Mouse (Mus musculus): ENCODE results near the gene Olfr5. TPM values are rescaled to one million over a fixed set of nuclear protein-coding genes. Genes with fewer than 3 reads are reported as not detected.

The Olfr5 gene
- polyA plus RNA-seq, 1 experiment from 2014 or later: not detected

DNA sequence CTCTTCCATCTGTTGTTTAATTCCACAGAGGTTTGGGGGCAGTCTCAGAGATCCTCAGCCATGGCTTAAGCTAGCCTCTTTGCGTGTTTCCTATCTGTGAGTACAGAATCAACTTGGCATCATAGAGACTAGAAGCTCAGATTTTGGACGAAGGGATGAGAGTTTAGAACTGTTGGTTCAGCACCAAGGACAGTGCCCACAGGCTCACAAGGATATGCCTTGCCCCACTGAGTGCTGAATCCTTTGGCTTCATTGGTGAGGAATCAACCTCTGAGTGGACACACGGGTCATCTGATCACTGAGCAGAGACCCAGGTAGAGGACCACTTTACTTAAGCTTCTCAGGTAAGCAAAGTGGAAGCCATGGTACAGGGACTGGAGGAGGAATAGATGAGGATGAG, 30.3 kb downstream of the Olfr5 start:
- H3K4me1 ChIP-seq (ENCODE audit: control insufficient read depth, insufficient read depth, low read length): no peaks in the 10 kb centered on the region
- no peaks in the 10 kb centered on the region for H3K36me3 ChIP-seq (ENCODE audit: control insufficient read depth, insufficient read depth, low read length)
- H3K4me2 ChIP-seq (ENCODE audit: low read length): no peak overlapping the region
- H3K4me3 ChIP-seq (replicated peaks; ENCODE audit: low read depth, low read length): no peak overlapping the region
- WGBS: 42% methylated on average over 3 of the region's 3 CpGs
- no peak for ATAC-seq (ENCODE audit: low FRiP score, low TSS enrichment)
- H3K9ac ChIP-seq (replicated peaks; ENCODE audit: low read length): no peak overlapping the region
- no peak overlapping the region for H3K27ac ChIP-seq (replicated peaks; ENCODE audit: low read depth, low read length)
- H3K27me3 ChIP-seq (ENCODE audit: control insufficient read depth, insufficient read depth, low read length): no peaks in the 10 kb centered on the region
- no peaks in the 10 kb centered on the region for H3K9me3 ChIP-seq (ENCODE audit: control insufficient read depth, low read length)
- DNase-seq: no peak

DNA sequence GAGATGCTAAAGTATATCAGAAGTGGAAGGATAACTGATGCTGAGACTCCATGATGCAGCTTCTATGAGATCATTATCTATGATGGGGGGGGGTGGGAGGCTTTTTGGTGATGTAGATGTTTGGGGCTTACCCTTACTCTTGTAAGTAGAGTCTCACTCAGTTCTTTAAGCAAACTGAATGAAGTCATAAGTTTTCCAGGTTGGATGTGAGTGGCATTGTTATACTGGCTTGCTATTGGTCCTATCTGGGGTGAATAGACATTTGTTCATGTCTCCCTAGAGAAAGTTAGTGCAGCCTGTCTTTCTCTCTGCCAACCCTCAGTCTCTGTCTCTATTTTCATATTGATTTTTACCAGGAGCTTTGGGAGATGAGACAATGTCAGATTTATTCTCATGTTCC, 30.9 kb downstream of the Olfr5 start, which contains the start of gene Olfr1336:
Gene Olfr1336, plus strand, starts transcription at position 301 of the 400 bp plus-strand sequence.
- Histone ChIP-seq H3K9ac (replicated peaks; ENCODE audit: low read length) (no peak within 1 kb of the TSS), H3K27ac (replicated peaks; ENCODE audit: low read depth, low read length) (no peak within 1 kb of the TSS), H3K9me3 (ENCODE audit: control insufficient read depth, low read length) (no peaks in the 10 kb centered on the region), H3K4me3 (replicated peaks; ENCODE audit: low read depth, low read length) (no peak within 1 kb of the TSS), H3K36me3 (ENCODE audit: control insufficient read depth, insufficient read depth, low read length) (no peaks in the 10 kb centered on the region), H3K27me3 (ENCODE audit: control insufficient read depth, insufficient read depth, low read length) (no peaks in the 10 kb centered on the region), H3K4me1 (ENCODE audit: control insufficient read depth, insufficient read depth, low read length) (no peaks in the 10 kb centered on the region), H3K4me2 (ENCODE audit: low read length) (no peak within 1 kb of the TSS)
- no peak for ATAC-seq (ENCODE audit: low FRiP score, low TSS enrichment)
- DNase-seq: no peak

DNA sequence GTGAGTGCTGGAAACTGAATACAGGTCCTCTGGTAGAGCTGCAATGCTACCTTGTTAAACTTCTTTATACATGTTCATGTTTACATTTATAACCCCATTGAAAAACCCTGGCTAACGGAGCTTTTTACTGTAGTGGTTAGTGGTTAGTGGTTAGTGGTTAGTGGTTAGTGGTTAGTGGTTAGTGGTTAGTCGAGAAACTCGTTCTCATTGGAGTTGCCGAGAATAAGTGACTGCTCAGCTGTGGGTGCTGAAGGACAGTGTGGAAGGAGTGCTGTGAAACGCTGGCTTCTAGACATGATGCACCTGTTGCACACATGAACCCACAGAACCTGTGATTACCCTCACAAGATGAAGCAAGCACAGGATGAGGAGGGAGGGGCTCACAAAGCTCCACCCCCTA, 39.0 kb downstream of the Olfr5 start:
- Histone ChIP-seq H3K4me2 (ENCODE audit: low read length) (no peak overlapping the region), H3K27me3 (ENCODE audit: control insufficient read depth, insufficient read depth, low read length) (no peaks in the 10 kb centered on the region), H3K4me1 (ENCODE audit: control insufficient read depth, insufficient read depth, low read length) (no peaks in the 10 kb centered on the region), H3K9ac (replicated peaks; ENCODE audit: low read length) (no peak overlapping the region), H3K4me3 (replicated peaks; ENCODE audit: low read depth, low read length) (no peak overlapping the region), H3K9me3 (ENCODE audit: control insufficient read depth, low read length) (no peaks in the 10 kb centered on the region), H3K27ac (replicated peaks; ENCODE audit: low read depth, low read length) (no peak overlapping the region), H3K36me3 (ENCODE audit: control insufficient read depth, insufficient read depth, low read length) (no peaks in the 10 kb centered on the region)
- ATAC-seq (ENCODE audit: low FRiP score, low TSS enrichment) (no peak), DNase-seq (no peak)
- 89% methylated on average over 5 of the region's 5 CpGs for WGBS

DNA sequence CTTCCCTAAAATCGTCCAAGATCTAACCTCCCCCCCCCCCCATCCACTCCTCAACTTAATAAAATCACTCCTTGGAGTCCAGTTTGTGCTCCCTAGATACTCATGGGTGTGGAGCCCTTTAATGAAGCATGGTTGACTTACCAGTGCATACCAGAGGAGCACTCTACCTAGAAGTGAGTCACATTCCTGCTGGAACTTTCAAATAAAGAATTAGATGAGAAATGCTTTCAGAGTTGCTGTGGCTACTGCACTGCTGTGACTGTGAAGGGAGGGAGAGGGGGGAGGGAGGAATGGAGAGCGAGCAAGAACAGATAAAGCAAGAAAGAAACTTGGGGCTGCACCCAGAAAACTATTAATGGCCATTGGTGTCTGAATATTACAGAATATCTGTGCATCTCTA, 45.6 kb downstream of the Olfr5 start:
- Histone ChIP-seq H3K9ac (replicated peaks; ENCODE audit: low read length) (no peak overlapping the region), H3K4me2 (ENCODE audit: low read length) (no peak overlapping the region), H3K4me3 (replicated peaks; ENCODE audit: low read depth, low read length) (no peak overlapping the region), H3K36me3 (ENCODE audit: control insufficient read depth, insufficient read depth, low read length) (no peaks in the 10 kb centered on the region), H3K27ac (replicated peaks; ENCODE audit: low read depth, low read length) (no peak overlapping the region), H3K4me1 (ENCODE audit: control insufficient read depth, insufficient read depth, low read length) (no peaks in the 10 kb centered on the region), H3K27me3 (ENCODE audit: control insufficient read depth, insufficient read depth, low read length) (no peaks in the 10 kb centered on the region), H3K9me3 (ENCODE audit: control insufficient read depth, low read length) (no peaks in the 10 kb centered on the region)
- ATAC-seq (ENCODE audit: low FRiP score, low TSS enrichment) (no peak), DNase-seq (no peak)
- 42% methylated on average over 2 of the region's 2 CpGs for WGBS

DNA sequence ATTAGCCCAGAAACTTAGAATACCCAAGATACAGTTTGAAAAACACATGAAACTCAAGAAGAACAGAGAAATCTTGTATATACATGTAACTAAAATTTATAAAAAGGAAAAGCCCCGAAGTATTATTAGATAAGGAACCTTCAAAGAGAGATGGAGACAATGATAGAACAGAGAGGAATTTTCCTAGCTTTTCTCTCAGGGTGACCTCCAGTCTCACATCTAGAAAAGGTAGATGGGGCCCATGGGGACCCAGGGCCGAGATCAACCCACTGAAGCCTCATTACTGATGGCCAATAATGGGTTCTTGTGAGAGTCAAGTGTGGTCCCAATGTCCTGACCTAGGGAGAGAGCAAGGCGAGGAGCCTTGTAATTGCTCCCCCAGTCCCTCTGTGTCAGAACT, 48.4 kb downstream of the Olfr5 start, which contains the start of gene Olfr1344:
Gene Olfr1344, plus strand, starts transcription at position 301 of the 400 bp plus-strand sequence.
- H3K27ac ChIP-seq (replicated peaks; ENCODE audit: low read depth, low read length): no peak within 1 kb of the TSS
- 91% methylated on average over 3 of the region's 3 CpGs for WGBS
- H3K27me3 ChIP-seq (ENCODE audit: control insufficient read depth, insufficient read depth, low read length): no peaks in the 10 kb centered on the region
- H3K4me2 ChIP-seq (ENCODE audit: low read length): no peak within 1 kb of the TSS
- no peak within 1 kb of the TSS for H3K4me3 ChIP-seq (replicated peaks; ENCODE audit: low read depth, low read length)
- H3K9me3 ChIP-seq (ENCODE audit: control insufficient read depth, low read length): no peaks in the 10 kb centered on the region
- H3K4me1 ChIP-seq (ENCODE audit: control insufficient read depth, insufficient read depth, low read length): peaks cover 11% of the 10 kb centered on the region
- H3K9ac ChIP-seq (replicated peaks; ENCODE audit: low read length): no peak within 1 kb of the TSS
- no peaks in the 10 kb centered on the region for H3K36me3 ChIP-seq (ENCODE audit: control insufficient read depth, insufficient read depth, low read length)
- DNase-seq (no peak), ATAC-seq (ENCODE audit: low FRiP score, low TSS enrichment) (no peak)

DNA sequence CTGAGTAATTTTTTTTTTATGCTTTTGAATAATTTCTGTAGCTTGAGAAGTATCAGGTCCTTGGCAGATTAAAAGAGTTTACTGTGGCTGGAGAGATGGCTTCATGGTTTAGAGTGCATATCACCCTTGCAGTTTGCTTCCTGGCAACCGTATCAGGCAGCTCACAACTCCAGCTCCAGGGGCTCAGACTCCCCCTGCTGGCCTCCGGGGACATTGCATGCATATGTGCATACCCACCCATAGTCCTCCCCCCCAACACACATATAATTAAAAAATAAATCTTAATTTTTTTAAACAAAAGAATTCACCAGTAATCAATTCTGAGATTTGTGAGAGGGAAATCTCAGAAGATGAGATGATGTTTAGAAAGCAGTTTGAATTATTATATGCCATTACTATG, 56.4 kb downstream of the Olfr5 start:
- ATAC-seq (ENCODE audit: low FRiP score, low TSS enrichment) (no peak), DNase-seq (peak; percentile 44)
- no peaks in the 10 kb centered on the region for H3K27me3 ChIP-seq (ENCODE audit: control insufficient read depth, insufficient read depth, low read length)
- H3K4me2 ChIP-seq (ENCODE audit: low read length): no peak overlapping the region
- H3K36me3 ChIP-seq (ENCODE audit: control insufficient read depth, insufficient read depth, low read length): no peaks in the 10 kb centered on the region
- H3K27ac ChIP-seq (replicated peaks; ENCODE audit: low read depth, low read length): no peak overlapping the region
- H3K4me3 ChIP-seq (replicated peaks; ENCODE audit: low read depth, low read length): no peak overlapping the region
- peaks cover 6% of the 10 kb centered on the region for H3K4me1 ChIP-seq (ENCODE audit: control insufficient read depth, insufficient read depth, low read length)
- H3K9ac ChIP-seq (replicated peaks; ENCODE audit: low read length): no peak overlapping the region
- 40% methylated on average over 2 of the region's 2 CpGs for WGBS
- peaks cover 8% of the 10 kb centered on the region; the same call in 1 of the 2 replicates for H3K9me3 ChIP-seq (ENCODE audit: control insufficient read depth, low read length)

DNA sequence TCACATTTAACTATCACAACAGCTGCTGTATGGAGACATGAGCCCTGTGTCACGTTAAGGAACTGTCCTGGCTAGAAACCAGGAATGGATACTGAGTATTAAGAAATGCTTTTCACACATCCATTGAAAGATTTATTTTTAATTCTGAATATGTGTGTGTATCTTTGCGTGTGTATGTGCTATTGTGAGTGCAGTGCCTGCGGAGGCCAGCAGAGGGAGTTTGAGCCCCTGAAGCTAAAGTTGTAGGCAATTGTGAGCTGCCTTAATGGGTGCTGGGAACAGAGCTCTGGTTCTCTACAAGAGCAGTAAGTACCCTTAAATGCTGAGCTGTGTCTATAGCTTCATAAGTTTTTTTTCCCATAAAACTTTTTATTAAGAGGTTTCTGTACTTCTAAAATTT, 57.4 kb downstream of the Olfr5 start:
- Histone ChIP-seq H3K36me3 (ENCODE audit: control insufficient read depth, insufficient read depth, low read length) (no peaks in the 10 kb centered on the region), H3K4me3 (replicated peaks; ENCODE audit: low read depth, low read length) (no peak overlapping the region), H3K4me2 (ENCODE audit: low read length) (no peak overlapping the region), H3K9ac (replicated peaks; ENCODE audit: low read length) (no peak overlapping the region), H3K4me1 (ENCODE audit: control insufficient read depth, insufficient read depth, low read length) (no peaks in the 10 kb centered on the region), H3K27ac (replicated peaks; ENCODE audit: low read depth, low read length) (no peak overlapping the region), H3K9me3 (ENCODE audit: control insufficient read depth, low read length) (peaks cover 8% of the 10 kb centered on the region; the same call in 1 of the 2 replicates), H3K27me3 (ENCODE audit: control insufficient read depth, insufficient read depth, low read length) (no peaks in the 10 kb centered on the region)
- DNase-seq: no peak
- WGBS: 90% methylated on average over 3 of the region's 3 CpGs
- ATAC-seq (ENCODE audit: low FRiP score, low TSS enrichment): no peak

Other genes with a start within 250 kb of the Olfr5 start
- gene Epp13, start 234.2 kb downstream of the Olfr5 start, polyA plus RNA-seq (2014; fragmentation: Nextera tagmentation; extraction: Ambion mirVana): not detected in 2 replicates
- gene Zfp667, start 200.4 kb downstream of the Olfr5 start, polyA plus RNA-seq (2014; fragmentation: Nextera tagmentation; extraction: Ambion mirVana): 13.9 and 15.7 TPM in 2 replicates
- gene Zfp583, start 155.7 kb downstream of the Olfr5 start, polyA plus RNA-seq (2014; fragmentation: Nextera tagmentation; extraction: Ambion mirVana): 12.7 and 13.4 TPM in 2 replicates
- 5.5 and 5.7 TPM in 2 replicates for gene Gm3854, start 143.2 kb downstream of the Olfr5 start, polyA plus RNA-seq (2014; fragmentation: Nextera tagmentation; extraction: Ambion mirVana)
- 6.1 and 6.4 TPM in 2 replicates for gene Zfp78, start 123.7 kb downstream of the Olfr5 start, polyA plus RNA-seq (2014; fragmentation: Nextera tagmentation; extraction: Ambion mirVana)
- 14.6 and 17.7 TPM in 2 replicates for gene Zfp28, start 103.6 kb downstream of the Olfr5 start, polyA plus RNA-seq (2014; fragmentation: Nextera tagmentation; extraction: Ambion mirVana)
- gene Smim17, start 88.2 kb downstream of the Olfr5 start, polyA plus RNA-seq (2014; fragmentation: Nextera tagmentation; extraction: Ambion mirVana): 3.4 and 6.9 TPM in 2 replicates
- gene Gm20715, start 76.7 kb downstream of the Olfr5 start, polyA plus RNA-seq (2014; fragmentation: Nextera tagmentation; extraction: Ambion mirVana): not detected in 2 replicates
- gene Olfr1344, start 48.3 kb downstream of the Olfr5 start, polyA plus RNA-seq (2014; fragmentation: Nextera tagmentation; extraction: Ambion mirVana): 0.20 and 0.23 TPM in 2 replicates
- 0.04 TPM in 1 of 2 replicates, not detected in the other for gene Olfr1336, start 30.8 kb downstream of the Olfr5 start, polyA plus RNA-seq (2014; fragmentation: Nextera tagmentation; extraction: Ambion mirVana)
- gene Olfr1346, start 19.8 kb downstream of the Olfr5 start, polyA plus RNA-seq (2014; fragmentation: Nextera tagmentation; extraction: Ambion mirVana): not detected in 2 replicates
- gene Olfr1347, start 12.8 kb upstream of the Olfr5 start, polyA plus RNA-seq (2014; fragmentation: Nextera tagmentation; extraction: Ambion mirVana): not detected in 2 replicates
- gene Olfr1348, start 21.8 kb upstream of the Olfr5 start, polyA plus RNA-seq (2014; fragmentation: Nextera tagmentation; extraction: Ambion mirVana): not detected in 2 replicates
- gene Olfr1349, start 36.0 kb upstream of the Olfr5 start, polyA plus RNA-seq (2014; fragmentation: Nextera tagmentation; extraction: Ambion mirVana): not detected in 2 replicates
- gene Olfr1350, start 77.9 kb upstream of the Olfr5 start, polyA plus RNA-seq (2014; fragmentation: Nextera tagmentation; extraction: Ambion mirVana): not detected in 2 replicates
- gene Zim1, start 209.5 kb upstream of the Olfr5 start, polyA plus RNA-seq (2014; fragmentation: Nextera tagmentation; extraction: Ambion mirVana): 4.3 and 10.4 TPM in 2 replicates
- gene Peg3, start 243.5 kb upstream of the Olfr5 start, polyA plus RNA-seq (2014; fragmentation: Nextera tagmentation; extraction: Ambion mirVana): 74.3 and 99.0 TPM in 2 replicates
- 31.6 and 35.0 TPM in 2 replicates for gene Usp29, start 243.6 kb upstream of the Olfr5 start, polyA plus RNA-seq (2014; fragmentation: Nextera tagmentation; extraction: Ambion mirVana)

All from midbrain, embryonic 14.5 days (tissue).